Mouse (Mus musculus): ENCODE data around the gene Prdm12. TPM values are rescaled to one million over a fixed set of nuclear protein-coding genes. Genes with fewer than 3 reads are reported as not detected.

The Prdm12 gene
- polyA plus RNA-seq, 1 experiment from 2014 or later, result 3.8 TPM

- no peak overlapping the region for H3K4me3 ChIP-seq
- H3K36me3 ChIP-seq, result peaks cover 69% of the 10 kb centered on the region
- no peaks in the 10 kb centered on the region for H3K27me3 ChIP-seq (ENCODE audit: insufficient read depth, poor library complexity, severe bottlenecking)
- no peaks in the 10 kb centered on the region for H3K4me1 ChIP-seq (replicated peaks)
- no peaks in the 10 kb centered on the region for H3K9me3 ChIP-seq
- DNase-seq (ENCODE audit: low spot score), result no peak
- H3K27ac ChIP-seq, result no peak overlapping the region
Observed at GRCm38 (mm10) chr2:31698209-31698608, 58.4 kb downstream of the Prdm12 start.

DNA sequence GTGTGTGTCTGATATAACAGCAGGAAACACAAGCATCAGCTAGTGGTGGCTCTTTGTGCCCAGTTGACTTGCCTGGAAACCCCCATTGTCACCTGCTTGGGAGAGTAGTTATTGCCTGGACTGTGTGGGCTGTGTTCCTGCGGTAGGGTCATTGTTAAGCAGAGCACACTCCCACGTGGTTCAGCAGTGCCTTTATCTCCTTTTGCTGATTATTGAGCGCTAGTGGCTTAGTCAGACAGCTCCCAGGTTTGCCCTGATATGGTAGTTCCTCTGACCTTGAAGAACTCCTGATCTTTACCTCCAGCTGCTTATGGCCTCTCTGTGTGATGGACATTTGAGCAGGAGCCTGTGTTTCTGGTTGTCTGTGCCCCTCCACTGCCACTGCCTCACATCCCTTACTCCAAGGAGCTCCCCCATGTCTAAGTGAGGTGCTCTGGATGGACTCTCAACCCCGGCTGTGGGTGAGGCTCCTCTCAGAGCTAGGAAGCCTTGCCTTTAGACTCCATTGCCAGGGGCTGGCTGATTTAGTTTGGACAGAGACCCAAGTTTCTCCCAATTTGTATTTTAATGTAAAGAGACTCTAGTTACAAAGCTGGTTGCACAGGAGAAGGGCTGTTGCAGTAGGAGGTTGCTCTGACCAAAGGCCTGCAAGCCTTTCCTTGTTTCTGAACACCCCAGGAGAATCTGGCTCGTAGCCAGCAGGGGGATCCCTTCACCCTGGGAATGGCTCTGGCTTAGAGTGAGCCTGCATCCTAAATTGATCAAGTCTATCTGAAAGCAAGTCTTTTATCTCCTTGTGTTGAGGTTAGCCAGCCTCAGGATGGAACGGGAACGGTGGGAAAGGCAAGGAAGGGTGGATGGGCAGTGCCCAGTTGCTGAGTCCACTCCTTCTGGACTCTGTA, 61.0 kb downstream of the Prdm12 start:
- Histone ChIP-seq H3K9me3 (no peaks in the 10 kb centered on the region), H3K36me3 (peaks cover 57% of the 10 kb centered on the region), H3K4me3 (no peak overlapping the region), H3K4me1 (replicated peaks) (no peaks in the 10 kb centered on the region), H3K27ac (no peak overlapping the region), H3K27me3 (ENCODE audit: insufficient read depth, poor library complexity, severe bottlenecking) (no peaks in the 10 kb centered on the region)
- DNase-seq (ENCODE audit: low spot score), result peak; percentile 41
- WGBS, result 61% methylated on average over 7 of the region's 7 CpGs

- DNase-seq (ENCODE audit: low spot score), result no peak
- H3K36me3 ChIP-seq, result peaks cover 52% of the 10 kb centered on the region
Observed at GRCm38 (mm10) chr2:31703226-31703625, 63.4 kb downstream of the Prdm12 start.

More at GRCm38 (mm10) chr2:31703226-31703625, 63.4 kb downstream of the Prdm12 start:
- Histone ChIP-seq H3K27me3 (ENCODE audit: insufficient read depth, poor library complexity, severe bottlenecking) (no peaks in the 10 kb centered on the region), H3K27ac (no peak overlapping the region), H3K4me1 (replicated peaks) (no peaks in the 10 kb centered on the region), H3K4me3 (no peak overlapping the region), H3K9me3 (no peaks in the 10 kb centered on the region)

Other genes with a start within 250 kb of the Prdm12 start
- 11.8 and 15.0 TPM in 2 replicates for gene Ass1, start 169.8 kb upstream of the Prdm12 start, polyA plus RNA-seq (2016; fragmentation: Nextera tagmentation; extraction: Ambion mirVana)
- 60.6 and 88.6 TPM in 2 replicates for gene Fubp3, start 67.4 kb upstream of the Prdm12 start, polyA plus RNA-seq (2016; fragmentation: Nextera tagmentation; extraction: Ambion mirVana)
- gene Exosc2, start 30.7 kb downstream of the Prdm12 start, polyA plus RNA-seq (2016; fragmentation: Nextera tagmentation; extraction: Ambion mirVana), result 77.9 and 102 TPM in 2 replicates
- 43.9 and 47.5 TPM in 2 replicates for gene Abl1, start 48.3 kb downstream of the Prdm12 start, polyA plus RNA-seq (2016; fragmentation: Nextera tagmentation; extraction: Ambion mirVana)
- gene Qrfp, start 170.5 kb downstream of the Prdm12 start, polyA plus RNA-seq (2016; fragmentation: Nextera tagmentation; extraction: Ambion mirVana), result 0.12 and 0.20 TPM in 2 replicates
- 0.60 and 2.0 TPM in 2 replicates for gene Fibcd1, start 206.0 kb downstream of the Prdm12 start, polyA plus RNA-seq (2016; fragmentation: Nextera tagmentation; extraction: Ambion mirVana)
- gene Lamc3, start 247.3 kb downstream of the Prdm12 start, polyA plus RNA-seq (2016; fragmentation: Nextera tagmentation; extraction: Ambion mirVana), result 8.4 and 8.6 TPM in 2 replicates

Data from hindbrain, embryonic 10.5 days (tissue).